Mouse (Mus musculus): ENCODE data around the gene Fbxo39.
A peak's percentile ranks its signal among the peaks of the same experiment; 100 is the strongest.

Gene Fbxo39

GRCm38 (mm10) chr11:72314151-72314895, at the start of gene Fbxo39:
Gene Fbxo39 (plus strand): TSS chr11:72314444.
- DNase-seq (ENCODE audit: low spot score in 2 of 2), result no peak

- DNase-seq (ENCODE audit: low spot score in 2 of 2), result no peak
Observed at GRCm38 (mm10) chr11:72265483-72265882, 48.8 kb upstream of the Fbxo39 start.

- peak in 1 of 2 experiments; percentile 38 for DNase-seq (ENCODE audit: low spot score in 2 of 2)
Observed at GRCm38 (mm10) chr11:72266207-72266959, 47.9 kb upstream of the Fbxo39 start.

GRCm38 (mm10) chr11:72266960-72267560, 47.2 kb upstream of the Fbxo39 start, which contains the start of gene Slc13a5:
Gene Slc13a5 (minus strand): TSS chr11:72267222.
- no peak for DNase-seq (ENCODE audit: low spot score in 2 of 2)

DNA sequence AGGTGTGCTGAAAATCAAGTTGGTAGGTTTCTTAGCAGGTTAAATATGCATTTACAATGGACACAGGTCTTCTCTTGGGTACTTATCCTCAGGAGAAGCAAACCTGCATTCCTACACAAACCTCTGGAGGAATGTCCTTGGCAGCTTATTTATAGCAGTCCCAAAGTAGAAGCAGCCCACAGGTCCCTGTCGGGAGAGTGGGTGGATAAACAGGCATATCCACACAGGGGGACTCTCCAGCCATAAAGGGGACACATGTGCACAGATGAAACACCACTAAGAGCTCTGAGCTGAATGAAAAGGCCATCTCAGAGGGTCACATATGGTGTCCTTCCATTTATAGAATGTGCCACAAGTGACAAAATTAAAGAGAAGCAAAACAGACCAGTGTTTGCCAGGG, 42.5 kb upstream of the Fbxo39 start:
- no peak for DNase-seq (ENCODE audit: low spot score in 2 of 2)

DNA sequence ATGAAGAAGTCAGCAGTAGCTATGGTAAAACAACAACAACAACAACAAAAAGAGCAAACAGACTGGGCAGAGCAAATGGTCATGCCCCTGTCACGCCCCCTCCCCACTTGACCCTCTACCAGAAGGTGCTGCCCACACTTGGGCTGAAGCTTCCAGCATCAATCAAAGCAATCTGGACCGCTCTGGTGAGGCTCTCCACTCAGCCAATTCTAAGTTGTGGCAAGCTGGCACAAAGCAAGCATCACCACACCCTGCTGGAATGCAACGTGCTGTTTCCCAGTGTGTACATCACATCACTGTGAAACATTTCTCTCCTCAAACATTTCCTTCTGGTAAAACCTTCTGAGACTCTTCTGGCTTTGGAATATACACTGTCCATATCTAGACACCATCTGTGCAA, 40.9 kb upstream of the Fbxo39 start:
- no peak for DNase-seq (ENCODE audit: low spot score in 2 of 2)

DNA sequence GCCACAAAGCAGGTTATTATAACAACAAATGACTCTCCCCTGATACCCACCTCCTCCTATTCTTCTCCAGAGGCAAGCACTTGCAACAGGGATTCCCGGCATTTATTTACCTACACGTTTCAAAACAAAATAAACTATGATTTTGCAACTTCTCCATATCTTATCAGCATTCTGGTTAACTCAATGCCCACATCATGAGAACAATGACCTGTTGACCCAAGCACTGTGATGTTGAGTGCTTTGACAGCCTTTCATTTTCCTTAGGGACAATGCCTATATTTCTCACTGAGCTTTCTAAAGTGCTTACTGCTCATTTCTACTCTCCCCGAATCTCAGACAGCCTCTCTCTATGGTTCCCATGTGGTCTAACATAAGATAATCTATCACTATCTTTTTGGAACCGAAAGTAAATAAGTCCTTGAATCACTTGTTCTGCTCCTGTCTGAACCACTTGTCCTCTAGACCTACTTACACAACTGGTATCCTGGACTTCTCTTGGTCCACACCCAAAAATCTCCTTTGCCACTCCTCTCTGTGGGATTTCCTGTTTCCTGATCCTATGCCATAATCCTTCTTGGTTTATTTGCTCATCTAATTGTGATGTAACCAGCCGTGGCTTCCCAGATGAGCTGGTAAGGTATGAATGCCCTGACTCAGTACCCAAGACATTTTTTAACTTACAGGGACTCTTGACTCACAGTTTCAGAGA, 32.9 kb upstream of the Fbxo39 start:
- no peak for DNase-seq (ENCODE audit: low spot score in 2 of 2)

GRCm38 (mm10) chr11:72281852-72282400, 32.3 kb upstream of the Fbxo39 start:
- DNase-seq (ENCODE audit: low spot score in 2 of 2), result no peak

DNA sequence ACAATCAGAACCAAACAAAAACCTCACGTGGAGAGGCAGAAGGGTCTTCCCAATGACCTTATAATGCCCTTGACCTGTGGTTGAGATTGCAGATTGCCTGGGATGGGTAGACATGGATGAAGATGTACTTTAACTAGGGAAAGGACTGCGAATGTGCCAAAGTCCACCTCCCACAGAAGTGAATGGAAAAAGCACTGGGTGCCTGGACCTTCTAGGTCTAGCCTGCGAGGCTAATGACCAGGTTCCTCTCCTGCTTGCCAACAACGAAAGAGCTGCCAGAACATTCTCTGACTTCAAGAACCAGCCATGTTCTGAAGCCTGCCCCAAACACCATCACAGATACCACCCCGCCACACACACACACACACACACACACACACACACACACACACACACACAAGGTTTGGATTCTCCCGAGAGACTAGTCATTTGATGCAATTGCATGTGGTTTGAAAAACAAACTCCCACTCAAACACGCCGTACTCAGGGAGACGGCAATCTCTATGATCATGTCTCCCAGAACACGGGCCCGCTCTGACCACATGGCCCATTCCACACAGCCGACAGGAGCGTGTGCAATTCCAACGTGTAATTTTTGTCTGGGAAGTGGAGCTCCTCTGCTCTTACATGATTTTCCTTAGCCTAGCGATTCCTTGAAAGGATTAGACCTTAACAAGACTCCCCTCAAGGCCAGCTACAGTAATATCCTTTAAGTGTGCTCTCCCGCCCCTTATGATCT, 30.6 kb upstream of the Fbxo39 start:
- no peak for DNase-seq (ENCODE audit: low spot score in 2 of 2)

- no peak for DNase-seq (ENCODE audit: low spot score in 2 of 2)
Observed at GRCm38 (mm10) chr11:72284532-72285182, 29.6 kb upstream of the Fbxo39 start.

DNA sequence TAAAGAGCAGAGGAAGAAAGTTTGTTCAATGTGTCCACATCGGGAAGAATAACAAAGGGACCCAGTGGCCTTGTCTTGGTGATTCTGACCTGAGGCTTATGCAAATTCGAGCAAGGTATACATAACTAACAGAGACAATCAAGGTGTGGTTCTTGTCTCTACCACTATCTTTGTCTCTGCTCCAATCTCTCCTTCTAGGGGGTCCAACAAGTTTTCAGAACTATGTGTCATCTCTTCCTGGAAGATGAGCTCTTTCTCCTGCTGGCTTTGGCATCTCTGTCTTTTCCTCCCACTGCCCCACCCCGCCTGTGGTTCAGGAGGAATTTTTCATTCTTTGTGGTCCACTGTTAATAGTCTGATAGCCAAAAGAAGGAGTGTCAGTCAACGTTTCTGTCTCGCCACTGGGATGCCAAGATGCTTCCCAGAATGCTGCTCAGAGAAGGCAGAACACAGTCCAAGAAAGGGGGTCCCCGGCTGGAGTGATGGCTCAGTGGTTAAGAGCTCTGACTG, 28.2 kb upstream of the Fbxo39 start:
- no peak for DNase-seq (ENCODE audit: low spot score in 2 of 2)

GRCm38 (mm10) chr11:72286651-72287050, 27.6 kb upstream of the Fbxo39 start:
- DNase-seq (ENCODE audit: low spot score in 2 of 2), result no peak

DNA sequence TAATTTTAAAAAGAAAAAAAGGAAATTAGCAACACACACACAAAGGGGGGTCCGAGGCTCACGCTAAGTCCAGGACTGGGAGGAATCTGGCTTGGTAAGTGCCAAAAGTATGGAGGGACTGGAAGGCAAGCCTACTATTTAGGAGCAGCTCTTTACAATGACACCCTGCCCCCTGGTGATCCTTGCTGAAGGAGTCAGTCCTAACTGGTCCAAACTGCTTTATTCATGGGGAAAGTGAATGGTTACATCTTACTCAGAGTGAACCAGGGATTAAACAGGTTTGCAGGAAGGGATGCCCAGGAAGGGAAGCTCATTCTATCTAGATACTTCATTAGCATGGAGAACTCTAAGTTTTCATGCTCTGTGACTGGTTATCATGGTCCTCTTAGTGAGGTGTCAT, 27.1 kb upstream of the Fbxo39 start:
- DNase-seq (ENCODE audit: low spot score in 2 of 2), result no peak

DNA sequence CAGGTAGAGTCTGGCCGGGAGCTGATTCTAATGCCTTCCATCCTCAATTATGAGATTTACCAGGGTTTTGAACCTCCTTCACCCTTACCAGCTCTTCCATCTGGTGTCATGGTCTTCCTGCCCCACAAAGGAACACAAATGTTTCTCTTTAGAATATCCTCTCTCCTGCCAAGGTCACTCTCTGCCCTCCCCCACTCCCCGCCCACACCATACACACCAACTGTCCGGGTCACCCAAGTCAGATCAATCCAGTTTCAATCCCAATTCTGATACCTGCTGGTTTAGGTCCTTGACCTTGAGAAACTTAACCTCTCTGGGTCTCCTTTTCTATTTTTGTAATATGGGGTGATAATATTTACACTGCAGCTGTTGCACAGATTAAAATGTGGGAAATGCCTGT, 26.7 kb upstream of the Fbxo39 start:
- DNase-seq (ENCODE audit: low spot score in 2 of 2), result no peak

GRCm38 (mm10) chr11:72293116-72293515, 21.1 kb upstream of the Fbxo39 start:
- no peak for DNase-seq (ENCODE audit: low spot score in 2 of 2)

DNA sequence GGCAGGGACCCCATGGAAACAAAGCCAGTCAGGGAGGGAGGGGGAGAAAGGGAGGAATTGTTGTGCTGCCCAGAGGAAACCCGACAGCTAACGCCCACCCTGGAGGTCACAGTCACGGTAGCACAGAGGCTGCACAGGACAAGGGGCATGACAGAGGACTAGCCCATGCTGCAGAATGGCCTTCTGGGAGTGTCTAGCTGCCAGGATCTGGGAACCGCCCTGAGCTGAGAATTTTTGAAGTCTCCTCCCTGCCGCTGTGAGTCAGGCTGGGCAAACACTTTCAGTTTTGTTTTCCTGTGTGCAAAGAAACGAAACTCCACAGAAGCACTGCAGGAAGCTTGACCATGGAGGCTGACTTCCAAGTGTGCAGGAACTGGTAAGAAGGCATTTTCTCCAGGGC, 12.9 kb upstream of the Fbxo39 start, which contains the start of gene Xaf1:
Xaf1 (plus strand) TSS at position 296 of the 400 bp plus-strand sequence.
- DNase-seq (ENCODE audit: low spot score in 2 of 2), result peak; percentile 25 to 44

GRCm38 (mm10) chr11:72302230-72302629, 12.0 kb upstream of the Fbxo39 start:
- DNase-seq (ENCODE audit: low spot score in 2 of 2), result no peak

GRCm38 (mm10) chr11:72307461-72307860, 6.8 kb upstream of the Fbxo39 start:
- DNase-seq (ENCODE audit: low spot score in 2 of 2), result no peak

- no peak for DNase-seq (ENCODE audit: low spot score in 2 of 2)
Observed at GRCm38 (mm10) chr11:72308982-72309381, 5.3 kb upstream of the Fbxo39 start.

DNA sequence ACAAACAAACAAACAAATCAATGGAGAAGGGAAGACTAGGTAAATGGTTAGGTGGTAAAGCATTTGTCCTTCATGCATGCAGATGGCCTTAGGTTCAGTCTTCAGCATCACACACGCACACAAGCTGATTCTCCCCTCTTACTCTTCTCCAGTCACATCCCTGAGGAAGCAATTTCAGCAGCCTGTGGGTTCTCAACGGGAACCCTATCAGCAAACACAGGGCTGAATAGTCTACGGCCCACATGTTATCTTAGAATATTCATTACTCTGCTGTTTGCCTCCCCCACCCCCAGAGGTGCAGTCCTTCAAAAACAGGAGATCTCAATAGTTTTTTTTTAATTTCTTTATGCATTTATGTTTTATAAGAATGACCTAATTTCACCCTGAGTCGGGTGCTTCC, 3.8 kb upstream of the Fbxo39 start:
- no peak for DNase-seq (ENCODE audit: low spot score in 2 of 2)

Measured in spleen, postnatal 10 days (tissue).